Mouse (Mus musculus) cortical plate, adult 2 months (tissue): ENCODE results near the gene Git2. TPM values are rescaled to one million over a fixed set of nuclear protein-coding genes. Genes with fewer than 3 reads are reported as not detected.

ENCODE experiments used
- H3K27ac ChIP-seq: fragments of 200-500 bp; 2 replicates; pipeline ENCODE4 v1.5.1; 2012; ENCODE audit warnings: low read length, control low read depth, inconsistent platforms; ENCODE audit not compliant: insufficient read depth
- H3K4me1 ChIP-seq: fragments of 200-500 bp; 2 replicates; pipeline ENCODE4 v1.6.1; 2011; ENCODE audit warnings: low read length; ENCODE audit not compliant: control insufficient read depth, insufficient read depth
- H3K4me3 ChIP-seq: fragments of 200-500 bp; 2 replicates; pipeline ENCODE4 v1.5.1; 2011; ENCODE audit warnings: mild to moderate bottlenecking, low read length, control low read depth; ENCODE audit not compliant: insufficient read depth
- CTCF ChIP-seq: fragments of 200-500 bp; IDR thresholded peaks from 2 replicates; pipeline ENCODE4 v1.5.1; 2011; ENCODE audit warnings: mild to moderate bottlenecking, control low read depth, low read length; ENCODE audit not compliant: insufficient read depth; ENCODE audit errors: extremely low read depth
- POLR2A ChIP-seq: fragments of 200-500 bp; IDR thresholded peaks from 2 replicates; pipeline ENCODE4 v1.6.1; 2011; ENCODE audit warnings: mild to moderate bottlenecking, low read length, control low read depth; ENCODE audit not compliant: insufficient read depth; ENCODE audit errors: extremely low read depth
- polyA plus RNA-seq: library from polyadenylated mRNA; depleted of rRNA; stranded (reverse); fragments of >200 nt; gene quantifications from 2 replicates; pipeline ENCODE4 v1.2.3, GENCODE M21; 2012; rRNA removed

Gene Git2
- polyA plus RNA-seq, result 44.0 and 44.1 TPM in 2 replicates

- Histone ChIP-seq H3K27ac (peak within 1 kb of the TSS; percentile 100), H3K4me3 (peak within 1 kb of the TSS; percentile 86), H3K4me1 (no peaks in the 10 kb centered on the region)
- TF ChIP-seq CTCF (no peak), POLR2A (no peak)
Measured at GRCm38 (mm10) chr5:114775056-114775979, at the start of gene Git2. TSS of gene Git2 (minus strand) at chr5:114775517.

GRCm38 (mm10) chr5:114824197-114824596 is 48.9 kb upstream of the Git2 start:
- Histone ChIP-seq H3K27ac (no peak overlapping the region), H3K4me3 (no peak overlapping the region), H3K4me1 (no peaks in the 10 kb centered on the region)
- peak; percentile 74 for TF ChIP-seq CTCF
- TF ChIP-seq POLR2A, result no peak

DNA sequence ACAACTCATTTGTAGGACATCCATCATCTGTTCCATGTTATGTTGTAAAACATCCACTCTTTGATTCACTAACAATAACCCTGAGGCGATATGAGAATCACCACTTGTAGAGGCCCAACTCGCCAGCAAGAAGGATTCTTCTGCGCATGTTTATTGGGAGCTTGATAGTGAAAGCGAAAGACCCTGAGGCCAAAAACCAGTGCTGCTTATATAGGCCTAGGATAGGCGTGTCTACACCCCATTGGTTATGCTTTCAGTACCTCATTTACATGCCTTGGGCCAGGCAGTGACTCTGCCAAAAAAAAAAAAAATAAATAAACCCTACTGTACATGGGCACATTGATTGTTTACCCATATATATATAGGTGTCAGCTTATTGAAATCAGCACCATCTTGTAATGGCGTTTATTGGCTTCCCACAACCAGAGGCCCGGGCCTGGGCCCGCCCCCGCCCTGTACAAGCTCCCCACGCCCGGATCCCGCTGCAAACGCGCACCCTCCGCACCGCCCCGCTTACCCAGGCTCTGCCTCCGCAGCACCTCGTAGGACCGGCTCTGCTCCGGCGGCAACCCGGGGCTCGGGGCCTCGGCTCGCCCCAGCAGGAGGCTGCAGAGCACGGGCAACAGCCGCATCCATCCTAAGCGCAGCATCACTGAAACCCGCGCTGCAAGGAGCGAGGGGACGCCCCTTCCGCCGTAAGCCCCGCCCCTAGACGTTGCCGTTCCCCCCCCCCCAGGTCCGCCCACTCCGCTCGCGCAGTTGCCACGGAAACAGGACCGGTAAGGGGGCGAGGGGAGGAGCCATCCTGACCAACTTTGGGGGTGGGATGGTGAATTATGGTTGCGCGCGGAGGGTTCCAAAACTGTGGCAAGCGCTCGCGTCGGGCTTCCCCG is 47.7 kb upstream of the Git2 start, which contains the start of gene 1500011B03Rik:
Gene 1500011B03Rik, minus strand, starts transcription at position 673 of the 893 bp plus-strand sequence.
- Histone ChIP-seq H3K4me3 (peak within 1 kb of the TSS; percentile 68), H3K4me1 (no peaks in the 10 kb centered on the region), H3K27ac (no peak within 1 kb of the TSS)
- TF ChIP-seq POLR2A (peak; percentile 79; the same call in 1 of the 2 replicates), CTCF (no peak)

DNA sequence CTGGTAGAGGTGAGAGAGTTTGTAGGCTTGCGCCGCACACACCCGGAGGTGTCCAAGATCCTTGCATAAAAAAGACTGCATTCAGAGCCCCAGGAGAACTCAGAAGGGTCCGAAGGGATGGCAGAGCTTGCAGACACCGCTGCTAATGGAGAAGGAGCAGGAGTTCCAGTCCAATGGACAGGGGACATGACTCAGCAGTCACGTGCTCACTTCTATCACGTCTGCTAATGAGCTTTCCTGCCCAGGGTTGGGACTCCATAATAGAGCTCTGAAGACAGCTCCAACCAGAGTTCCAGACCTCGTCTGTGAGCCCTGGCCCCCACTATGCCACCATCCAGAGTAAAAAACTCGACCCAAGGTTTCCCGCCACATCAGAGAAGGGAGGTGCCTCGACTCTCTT is 42.8 kb upstream of the Git2 start:
- TF ChIP-seq POLR2A (no peak), CTCF (no peak)
- H3K27ac ChIP-seq, result no peak overlapping the region
- H3K4me1 ChIP-seq, result no peaks in the 10 kb centered on the region
- H3K4me3 ChIP-seq, result no peak overlapping the region

DNA sequence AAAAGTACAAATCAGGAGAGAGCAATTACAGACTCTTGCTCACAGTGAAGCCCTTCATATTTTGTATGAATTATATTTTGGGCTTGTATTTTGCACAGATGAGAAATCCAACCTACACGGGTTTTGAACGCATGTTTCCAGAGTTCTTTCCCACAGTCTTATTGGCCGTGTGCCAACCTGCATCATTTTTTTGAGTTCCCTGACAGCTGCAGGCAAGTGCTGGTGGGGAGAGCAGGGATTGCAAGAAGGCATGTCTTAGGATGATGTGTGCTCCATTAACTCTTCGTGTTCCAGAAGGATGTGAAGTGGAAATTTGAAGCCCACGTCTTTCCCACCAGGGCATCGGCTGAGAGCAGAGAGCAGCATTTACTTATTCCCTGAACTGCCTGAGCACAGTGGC is 41.3 kb upstream of the Git2 start:
- H3K4me1 ChIP-seq, result no peaks in the 10 kb centered on the region
- no peak overlapping the region for H3K4me3 ChIP-seq
- no peak overlapping the region for H3K27ac ChIP-seq
- TF ChIP-seq CTCF (no peak), POLR2A (no peak)

GRCm38 (mm10) chr5:114813525-114814181 is 38.3 kb upstream of the Git2 start:
- Histone ChIP-seq H3K27ac (peak overlapping the region; percentile 88), H3K4me3 (peak overlapping the region; percentile 76), H3K4me1 (peaks cover 2% of the 10 kb centered on the region)
- TF ChIP-seq POLR2A (peak; percentile 96), CTCF (no peak)

DNA sequence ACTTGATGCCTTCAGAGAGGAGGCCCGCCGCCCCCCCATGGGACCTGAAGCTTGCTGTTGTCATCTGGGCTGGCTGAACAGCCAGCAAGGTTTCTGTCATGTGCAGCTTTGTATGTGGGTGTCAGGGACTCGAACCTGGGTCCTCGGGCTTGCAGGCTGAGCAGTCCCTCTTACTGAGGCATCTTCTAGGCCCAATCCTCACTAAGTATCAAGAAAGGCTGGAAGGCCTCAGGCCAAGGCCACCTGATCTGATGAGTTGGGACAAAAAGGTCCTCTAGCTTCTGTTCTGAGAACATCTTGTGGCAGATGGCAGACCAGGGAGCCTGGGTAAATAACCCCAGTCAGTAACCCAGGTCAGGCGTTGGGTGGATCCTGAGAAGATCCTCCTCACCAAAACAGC is 34.5 kb upstream of the Git2 start:
- H3K27ac ChIP-seq, result no peak overlapping the region
- H3K4me1 ChIP-seq, result peaks cover 2% of the 10 kb centered on the region
- no peak overlapping the region for H3K4me3 ChIP-seq
- TF ChIP-seq POLR2A, result no peak

GRCm38 (mm10) chr5:114809181-114809756 is 34.0 kb upstream of the Git2 start:
- Histone ChIP-seq H3K27ac (no peak overlapping the region), H3K4me3 (no peak overlapping the region), H3K4me1 (peaks cover 2% of the 10 kb centered on the region)
- TF ChIP-seq CTCF, result no peak
- no peak for TF ChIP-seq POLR2A

GRCm38 (mm10) chr5:114808385-114808784 is 33.1 kb upstream of the Git2 start:
- Histone ChIP-seq H3K27ac (no peak overlapping the region), H3K4me3 (no peak overlapping the region), H3K4me1 (peaks cover 2% of the 10 kb centered on the region)
- no peak for TF ChIP-seq CTCF
